Mouse (Mus musculus) B cell, adult 67 days (primary cell): ENCODE measurements around the gene Abhd16a. TPM values are rescaled to one million over a fixed set of nuclear protein-coding genes. Genes with fewer than 3 reads are reported as not detected.

Experiments
- total RNA-seq, 2 experiments: library from RNA; stranded (reverse); gene quantifications; 4 replicates each; pipeline ENCODE4 v1.2.4; 2023

Abhd16a gene
- total RNA-seq = 10 to 100 TPM; 71.6 to 74.8 TPM

DNA sequence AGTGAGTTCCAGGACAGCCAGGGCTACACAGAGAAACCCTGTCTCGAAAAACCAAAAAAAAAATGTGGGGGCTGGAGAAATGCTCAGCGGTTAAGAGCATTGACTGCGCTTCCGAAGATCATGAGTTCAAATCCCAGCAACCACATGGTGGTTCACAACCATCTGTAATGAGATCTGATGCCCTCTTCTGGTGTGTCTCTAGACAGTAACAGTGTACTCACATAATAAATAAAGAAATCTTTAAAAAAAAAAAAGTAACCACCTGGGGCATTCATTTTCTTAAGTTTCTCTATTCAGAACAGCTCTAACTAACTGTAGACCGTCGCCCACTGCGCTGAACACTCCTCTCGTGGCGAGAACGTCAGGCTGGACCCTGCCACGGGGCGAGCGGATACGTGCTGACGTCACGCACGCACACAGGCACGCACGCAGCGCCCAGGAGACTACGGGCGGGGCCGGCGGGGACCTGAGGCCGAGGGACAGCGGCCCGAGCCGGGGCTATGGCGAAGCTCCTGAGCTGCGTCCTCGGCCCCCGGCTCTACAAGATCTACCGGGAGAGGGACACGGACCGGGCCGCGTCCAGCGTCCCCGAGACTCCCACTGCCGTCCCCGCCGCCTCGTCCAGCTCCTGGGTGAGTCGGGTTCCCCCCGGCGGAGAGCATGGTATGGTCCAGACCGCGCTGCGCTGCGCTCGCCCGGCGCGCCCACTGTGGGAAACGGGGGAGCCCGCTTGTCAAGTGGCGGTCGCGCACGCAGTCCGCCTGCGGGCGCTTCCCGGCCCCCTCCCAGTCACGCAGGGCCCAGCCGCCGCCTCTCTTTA lies at the start of gene Abhd16a:
Abhd16a (plus strand) TSS at position 439 of the 820 bp plus-strand sequence.

DNA sequence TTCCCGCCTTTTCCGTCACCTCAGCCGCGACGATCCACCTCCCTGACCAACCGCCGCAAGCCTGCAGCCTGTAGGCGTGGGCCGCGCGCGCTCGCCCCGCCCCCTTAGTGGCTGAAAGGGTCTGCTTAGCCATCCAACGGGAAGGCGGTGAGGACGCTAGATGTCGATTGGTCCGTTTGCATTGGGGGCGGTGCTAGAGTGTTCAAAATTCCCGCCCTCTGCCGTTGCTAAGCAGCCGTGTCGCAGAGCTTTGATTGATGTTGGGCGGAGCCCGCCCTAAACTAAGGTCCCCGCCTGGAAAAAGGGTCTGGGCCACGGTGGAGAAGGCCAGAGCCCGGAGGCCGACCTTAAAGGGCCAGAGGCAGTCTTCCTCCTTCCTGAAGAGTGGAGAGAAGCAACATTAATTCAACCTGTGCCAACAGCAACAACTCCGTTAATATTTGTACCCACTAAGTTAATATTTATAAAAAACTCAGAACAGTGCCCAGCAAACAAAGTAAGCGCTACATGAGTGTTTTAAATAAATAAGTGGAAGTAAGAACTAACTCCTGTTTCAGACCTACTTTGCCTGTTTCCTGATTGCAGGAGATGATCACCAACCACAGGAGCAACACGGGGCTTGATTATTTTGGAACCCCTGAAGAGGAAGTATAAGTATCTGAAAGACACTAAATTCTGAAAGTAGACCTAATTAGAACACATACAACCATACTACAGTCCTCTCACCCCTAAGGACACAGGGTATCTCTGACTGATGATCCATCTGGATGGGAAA lies 42.2 kb upstream of the Abhd16a start, which contains the start of gene Msh5:
Msh5 (minus strand) TSS at position 65 of the 775 bp plus-strand sequence.

GRCm38 (mm10) chr17:35049561-35050016 lies 39.5 kb upstream of the Abhd16a start, which contains the start of gene Clic1:
TSS of gene Clic1 (plus strand) at chr17:35049966.

GRCm38 (mm10) chr17:35058911-35059892 lies 29.9 kb upstream of the Abhd16a start, which contains the start of gene Ddah2:
TSS of gene Ddah2 (plus strand) at chr17:35059035.

GRCm38 (mm10) chr17:35064951-35065947 lies 23.8 kb upstream of the Abhd16a start, which contains the start of gene Ly6g6c:
TSS of gene Ly6g6c (plus strand) at chr17:35065388.

DNA sequence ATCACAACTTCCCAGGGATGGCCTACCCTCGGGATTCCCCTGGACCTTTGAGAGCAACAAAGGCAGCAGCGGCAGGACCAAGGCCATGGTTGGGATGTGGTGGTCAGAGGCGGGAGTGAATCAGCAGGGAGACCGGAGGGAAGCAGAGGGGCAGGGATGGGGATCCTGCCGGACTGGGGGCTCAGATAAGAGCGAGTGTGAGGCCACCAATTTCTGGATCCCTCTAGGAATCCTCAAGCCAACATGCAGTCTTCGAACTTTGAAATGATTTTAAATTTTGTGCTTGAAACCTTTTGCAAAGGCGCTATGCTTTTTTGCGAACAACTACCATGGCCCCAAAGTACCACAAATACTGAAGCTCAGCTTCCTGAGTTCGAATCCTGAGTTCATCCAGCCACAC lies 23.0 kb upstream of the Abhd16a start, which contains the start of gene Mpig6b:
Mpig6b (minus strand) TSS at position 101 of the 400 bp plus-strand sequence.

GRCm38 (mm10) chr17:35076507-35077176 lies 12.4 kb upstream of the Abhd16a start, which contains the start of gene Ly6g6e:
TSS of gene Ly6g6e (plus strand) at chr17:35076902.

DNA sequence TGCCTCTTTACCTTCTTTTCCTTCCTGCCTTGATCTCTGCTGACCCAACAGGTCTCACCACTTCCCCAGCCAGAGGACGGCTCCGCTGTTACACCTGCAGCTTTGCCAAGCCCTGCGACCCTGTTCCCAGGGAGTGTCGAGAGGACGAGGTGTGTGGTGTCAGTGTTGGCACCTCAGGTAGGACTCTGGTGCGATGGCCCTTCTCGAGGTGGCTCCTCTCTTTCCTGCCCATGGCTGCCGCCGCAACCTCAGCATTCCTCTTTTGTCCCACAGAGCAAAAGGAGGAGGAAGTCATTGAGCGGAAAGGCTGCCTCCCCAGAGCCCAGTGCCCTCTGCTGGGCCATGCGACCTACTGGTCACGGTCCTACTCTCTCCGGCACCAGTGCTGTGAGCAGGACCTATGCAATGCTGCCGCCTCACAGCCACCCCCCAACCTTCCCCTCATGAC lies 11.3 kb upstream of the Abhd16a start, which contains the start of gene Ly6g6d:
Ly6g6d (minus strand) TSS at position 280 of the 448 bp plus-strand sequence.

DNA sequence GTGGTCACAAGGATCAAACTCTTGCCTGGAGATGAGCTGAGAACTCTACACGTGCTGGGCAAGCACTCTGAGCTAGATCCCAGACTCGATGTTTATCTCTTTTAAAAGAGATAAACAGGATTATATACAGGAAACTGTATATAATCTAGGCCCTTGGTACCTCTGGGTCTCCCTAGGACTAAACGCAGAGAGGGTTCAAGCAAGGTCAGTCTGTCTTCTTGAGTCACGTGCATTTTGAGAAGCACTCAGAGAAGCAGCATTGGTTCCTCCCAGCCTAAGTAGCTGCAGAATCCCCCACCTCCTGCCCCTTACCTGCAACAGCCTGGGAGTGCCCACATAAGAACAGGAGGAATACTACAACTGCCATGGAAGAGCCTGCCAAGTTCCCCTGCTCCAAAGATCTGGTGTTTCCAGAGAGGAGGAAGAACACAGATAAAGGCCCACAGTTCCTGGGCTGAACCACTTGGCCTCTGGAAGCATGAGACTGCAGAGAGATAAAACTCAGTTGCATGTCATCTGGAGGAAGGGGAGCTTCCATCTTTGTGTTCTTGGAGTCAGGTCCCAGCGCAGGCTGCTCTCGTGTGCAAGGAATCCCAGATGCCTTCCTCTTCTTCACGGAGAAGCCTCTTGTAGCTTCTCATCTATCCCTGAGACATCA lies 3.7 kb upstream of the Abhd16a start, which contains the start of gene Ly6g6f:
Ly6g6f (minus strand) TSS at position 403 of the 658 bp plus-strand sequence.

DNA sequence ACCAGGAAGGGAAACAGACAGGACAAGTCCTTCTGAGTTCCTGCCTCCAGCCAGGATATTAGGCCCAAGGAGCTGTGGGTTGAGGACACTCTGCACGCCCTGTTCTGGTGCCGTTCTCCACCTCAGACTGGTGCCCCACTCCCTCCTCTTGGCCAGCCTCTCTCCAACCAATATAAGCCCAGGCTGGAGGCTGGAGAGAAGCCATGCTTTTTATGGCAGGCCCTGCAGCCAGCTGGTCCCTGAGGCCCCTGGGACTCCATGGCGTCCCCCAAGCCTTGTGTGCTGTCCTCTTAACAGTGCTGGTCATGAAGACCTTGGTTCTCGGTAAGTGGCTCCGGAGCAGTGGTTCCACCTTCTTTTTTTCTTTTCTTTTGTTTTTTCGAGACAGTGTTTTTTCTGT lies 19.0 kb downstream of the Abhd16a start, which contains the start of gene Ly6g5c:
Ly6g5c (plus strand) TSS at position 183 of the 400 bp plus-strand sequence.

DNA sequence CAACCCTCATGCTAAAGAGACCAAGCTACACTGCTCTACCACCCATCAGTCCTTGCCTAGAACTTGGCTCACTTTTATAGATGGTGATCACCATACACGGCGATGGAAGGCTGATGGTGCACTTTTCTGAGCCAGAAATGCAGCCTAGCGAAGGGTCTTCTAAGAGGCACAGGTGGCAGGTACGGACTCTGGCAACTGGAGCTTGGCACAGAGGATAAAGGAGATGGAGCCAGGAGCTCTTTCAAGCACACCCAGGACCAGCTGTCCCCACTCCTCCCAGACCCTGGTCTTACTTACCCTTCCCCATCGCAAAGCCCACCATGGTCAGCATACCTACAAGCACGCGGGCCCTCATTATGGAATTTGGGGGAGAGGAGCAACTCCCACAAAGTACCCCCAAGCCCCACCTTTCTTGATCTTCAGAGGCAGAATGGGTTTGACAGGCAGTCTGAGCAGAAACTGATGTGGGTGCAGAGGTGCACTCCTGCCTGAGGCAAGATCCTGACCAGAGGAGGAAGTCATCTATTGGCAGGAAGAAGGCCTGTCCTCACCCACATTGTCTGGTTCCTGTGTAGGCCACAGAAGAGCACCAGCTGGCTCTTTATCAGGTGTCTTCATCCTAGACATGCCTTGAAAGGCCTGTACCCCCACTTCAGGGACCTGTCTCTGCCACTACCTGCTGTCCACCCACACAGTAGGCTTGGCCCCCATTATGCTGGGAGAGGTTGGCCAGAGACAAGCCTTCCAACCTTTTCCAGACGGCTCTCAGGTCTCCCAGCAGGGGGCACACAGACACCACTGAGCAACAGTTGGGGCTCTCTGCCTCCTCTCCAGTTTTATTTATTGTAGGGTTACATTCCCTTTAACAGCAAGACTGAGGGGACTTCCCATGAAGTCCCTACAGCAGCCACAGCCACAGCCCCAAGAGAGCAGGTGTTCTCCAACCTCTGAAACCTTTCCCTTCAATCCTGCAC lies 26.3 kb downstream of the Abhd16a start, which contains the start of gene Ly6g5b:
Ly6g5b (minus strand) TSS at position 383 of the 974 bp plus-strand sequence.

DNA sequence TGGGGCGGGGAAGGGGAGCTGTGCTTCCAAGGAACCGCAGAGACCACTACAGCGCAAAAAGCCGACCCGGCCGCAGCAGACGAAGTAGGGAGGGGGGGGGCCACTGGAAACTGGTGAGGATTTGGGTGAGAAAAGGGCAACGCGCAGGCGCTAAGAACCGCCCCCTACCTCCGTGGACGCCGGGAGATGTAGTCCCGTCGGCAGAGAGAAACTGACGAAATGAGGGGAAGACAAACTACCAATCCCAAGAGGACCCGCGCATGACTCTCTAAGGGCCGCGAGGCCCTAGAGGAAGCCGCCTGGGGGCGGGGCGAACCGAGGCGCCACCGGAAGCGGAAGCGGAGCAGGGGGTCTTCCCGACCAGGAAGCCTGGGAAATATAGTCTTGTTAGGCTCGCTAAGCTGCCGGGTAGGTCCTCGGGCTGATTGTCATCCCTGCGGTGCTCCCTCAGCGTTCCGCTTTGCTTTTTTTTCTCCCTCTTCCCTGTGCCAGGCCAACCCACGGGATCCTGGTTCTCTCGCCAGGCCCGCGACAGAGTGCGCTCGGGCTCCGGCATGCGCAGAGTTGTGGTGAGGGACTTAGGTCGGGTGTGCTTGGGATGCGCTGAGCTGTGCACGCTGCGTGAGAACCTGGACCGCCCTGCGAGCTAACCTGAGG lies 32.2 kb downstream of the Abhd16a start, which contains the start of gene Gpank1:
Gpank1 (plus strand) TSS at position 313 of the 657 bp plus-strand sequence.

GRCm38 (mm10) chr17:35121871-35122303 lies 32.8 kb downstream of the Abhd16a start, which contains the start of gene Csnk2b:
TSS of gene Csnk2b (minus strand) at chr17:35122053.

GRCm38 (mm10) chr17:35126206-35126611 lies 37.1 kb downstream of the Abhd16a start, which contains the start of gene D17H6S53E:
TSS of gene D17H6S53E (plus strand) at chr17:35126373.

DNA sequence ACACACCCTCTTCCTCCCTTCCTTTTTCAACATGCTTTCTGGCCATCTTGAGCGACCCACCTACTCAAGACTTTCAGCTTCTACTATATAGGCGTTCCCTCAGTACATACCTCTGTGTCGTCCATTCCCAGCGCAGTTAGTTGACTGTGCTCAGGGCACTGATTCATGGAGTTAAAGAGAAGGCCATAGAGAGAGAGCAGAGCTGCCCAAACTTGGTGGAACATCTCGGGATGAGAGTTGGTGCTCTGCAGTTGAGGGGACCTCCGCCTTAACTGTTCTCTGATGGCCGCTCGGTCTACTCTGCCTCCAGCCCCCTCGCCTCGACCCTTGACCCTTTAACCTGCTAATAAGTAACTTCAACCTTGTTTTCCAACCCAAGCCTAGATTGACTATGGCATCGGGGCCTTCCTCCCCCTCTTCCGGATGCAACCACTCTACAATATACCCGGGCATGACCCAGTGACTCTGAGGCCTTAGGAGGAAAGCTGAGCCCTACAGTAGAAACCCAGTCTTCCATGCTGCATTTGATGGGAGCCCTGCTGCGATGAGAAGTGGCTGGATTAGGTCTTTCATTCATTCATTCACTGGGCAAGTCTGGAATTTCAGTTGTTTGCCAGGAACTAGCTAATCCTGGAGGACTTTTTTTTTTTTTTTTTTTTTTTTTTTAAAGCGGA lies 42.6 kb downstream of the Abhd16a start, which contains the start of gene Apom:
Apom (minus strand) TSS at position 551 of the 674 bp plus-strand sequence.

